Mouse (Mus musculus): ENCODE data around the gene Tbc1d9. TPM values are rescaled to one million over a fixed set of nuclear protein-coding genes. Genes with fewer than 3 reads are reported as not detected.

Gene Tbc1d9
- total and polyA plus RNA-seq, 2 experiments from 2014 or later, result 0.49 to 4.3 TPM

DNA sequence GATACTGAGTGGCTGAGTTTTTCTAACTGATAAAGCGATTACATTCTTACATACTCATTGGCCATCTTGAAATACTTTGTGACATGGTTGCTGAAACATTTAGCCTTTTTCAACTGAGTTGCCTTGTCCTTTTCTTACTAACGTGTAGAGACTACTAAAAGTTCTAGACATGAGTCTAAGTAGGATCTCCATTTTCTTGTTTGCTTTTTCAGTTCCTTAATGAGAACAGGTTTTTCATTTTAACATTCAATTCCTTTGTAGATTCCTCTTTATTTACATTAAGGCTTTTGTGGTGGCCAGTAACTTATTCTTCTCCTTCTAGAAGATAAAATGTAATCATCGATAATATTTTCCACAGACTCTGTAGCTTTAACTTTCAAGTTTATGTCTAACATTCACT is 4.0 kb downstream of the Tbc1d9 start:
- Histone ChIP-seq H3K27me3 (ENCODE audit: control insufficient read depth, insufficient read depth, low read length) (peaks cover 20% of the 10 kb centered on the region), H3K9me3 (replicated peaks; ENCODE audit: control insufficient read depth, low read length) (no peaks in the 10 kb centered on the region)
- 78% methylated on average over 3 of the region's 3 CpGs for WGBS

DNA sequence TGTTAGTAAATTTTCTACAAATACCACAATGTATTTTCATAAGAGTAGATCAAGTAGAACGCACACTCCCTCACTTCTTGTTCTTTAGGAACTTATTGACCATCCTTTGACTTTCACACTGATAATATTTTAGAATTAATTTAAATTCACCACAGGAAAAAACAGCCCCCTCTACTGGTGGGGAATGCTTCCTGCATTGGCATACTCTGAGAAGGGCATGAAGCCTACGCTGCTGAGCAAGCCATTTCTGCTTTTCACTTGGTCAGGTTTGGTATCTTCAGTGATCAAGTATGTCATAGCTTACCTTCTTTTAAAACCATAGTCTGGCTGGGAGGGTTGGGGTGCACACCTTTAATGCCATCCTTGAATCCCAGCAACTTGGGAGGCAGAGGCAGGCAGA is 4.6 kb downstream of the Tbc1d9 start:
- Histone ChIP-seq H3K4me1 (ENCODE audit: control insufficient read depth, insufficient read depth) (no peaks in the 10 kb centered on the region; the same call in 1 of the 2 replicates), H3K27ac (ENCODE audit: low read depth) (no peak overlapping the region), H3K9ac (replicated peaks; ENCODE audit: low read depth, low read length) (no peak overlapping the region), H3K36me3 (replicated peaks; ENCODE audit: control insufficient read depth, insufficient read depth, low read length) (no peaks in the 10 kb centered on the region), H3K4me3 (ENCODE audit: low read depth, low read length) (no peak overlapping the region), H3K9me3 (replicated peaks; ENCODE audit: control insufficient read depth, low read length) (no peaks in the 10 kb centered on the region), H3K27me3 (ENCODE audit: control insufficient read depth, insufficient read depth, low read length) (peaks cover 14% of the 10 kb centered on the region; the same call in 1 of the 2 replicates), H3K4me2 (ENCODE audit: low read depth, low read length) (no peak overlapping the region)
- 84% methylated on average over 2 of the region's 2 CpGs for WGBS
- no peak for DNase-seq (ENCODE audit: low spot score)
- no peak for ATAC-seq (ENCODE audit: insufficient read depth, low read depth)
- TF ChIP-seq EP300 (IDR thresholded peaks at IDR 0.05; ENCODE audit: low read depth) (no peak), CTCF (IDR thresholded peaks at IDR 0.05; ENCODE audit: low read depth) (peak; percentile 14; the same call in 1 of the 2 replicates)

More for the DNA sequence above, 4.0 kb downstream of the Tbc1d9 start:
- Histone ChIP-seq H3K9ac (replicated peaks; ENCODE audit: low read depth, low read length) (no peak overlapping the region), H3K4me3 (ENCODE audit: low read depth, low read length) (no peak overlapping the region), H3K4me1 (ENCODE audit: control insufficient read depth, insufficient read depth) (no peaks in the 10 kb centered on the region; the same call in 1 of the 2 replicates), H3K36me3 (replicated peaks; ENCODE audit: control insufficient read depth, insufficient read depth, low read length) (no peaks in the 10 kb centered on the region), H3K4me2 (ENCODE audit: low read depth, low read length) (no peak overlapping the region), H3K27ac (ENCODE audit: low read depth) (no peak overlapping the region)
- ATAC-seq (ENCODE audit: insufficient read depth, low read depth), result no peak
- no peak for DNase-seq (ENCODE audit: low spot score)
- TF ChIP-seq EP300 (IDR thresholded peaks at IDR 0.05; ENCODE audit: low read depth), result no peak
- TF ChIP-seq CTCF (IDR thresholded peaks at IDR 0.05; ENCODE audit: low read depth), result no peak

DNA sequence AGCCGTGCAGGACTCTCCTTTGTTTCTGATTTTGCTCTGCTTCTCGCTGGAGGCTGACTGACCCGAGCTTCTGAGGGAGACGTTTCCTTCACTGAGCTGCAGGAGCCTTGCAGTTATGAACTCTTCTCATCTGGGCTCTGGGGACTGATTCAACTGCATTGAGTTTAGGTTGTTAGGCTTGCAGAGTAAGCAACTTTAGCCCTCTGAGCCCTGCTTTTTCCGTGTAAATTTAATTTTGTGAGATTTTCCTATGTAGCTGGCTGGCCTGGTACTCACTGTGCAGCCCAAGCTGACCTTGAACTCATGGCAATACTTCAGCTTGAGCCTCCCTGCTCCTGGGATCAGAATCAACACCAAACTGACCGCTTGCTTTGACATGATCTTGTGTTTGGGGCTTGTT is 5.7 kb downstream of the Tbc1d9 start:
- H3K4me1 ChIP-seq (ENCODE audit: control insufficient read depth, insufficient read depth), result no peaks in the 10 kb centered on the region; the same call in 1 of the 2 replicates
- H3K4me3 ChIP-seq (ENCODE audit: low read depth, low read length), result no peak overlapping the region
- no peak overlapping the region for H3K4me2 ChIP-seq (ENCODE audit: low read depth, low read length)
- peaks cover 15% of the 10 kb centered on the region; the same call in 1 of the 2 replicates for H3K27me3 ChIP-seq (ENCODE audit: control insufficient read depth, insufficient read depth, low read length)
- DNase-seq (ENCODE audit: low spot score) (no peak), ATAC-seq (ENCODE audit: insufficient read depth, low read depth) (no peak)
- WGBS, result 44% methylated on average over 6 of the region's 6 CpGs
- H3K9me3 ChIP-seq (replicated peaks; ENCODE audit: control insufficient read depth, low read length), result no peaks in the 10 kb centered on the region
- no peak for TF ChIP-seq CTCF (IDR thresholded peaks at IDR 0.05; ENCODE audit: low read depth)
- no peak for TF ChIP-seq EP300 (IDR thresholded peaks at IDR 0.05; ENCODE audit: low read depth)
- H3K9ac ChIP-seq (replicated peaks; ENCODE audit: low read depth, low read length), result no peak overlapping the region
- H3K27ac ChIP-seq (ENCODE audit: low read depth), result no peak overlapping the region
- H3K36me3 ChIP-seq (replicated peaks; ENCODE audit: control insufficient read depth, insufficient read depth, low read length), result no peaks in the 10 kb centered on the region

DNA sequence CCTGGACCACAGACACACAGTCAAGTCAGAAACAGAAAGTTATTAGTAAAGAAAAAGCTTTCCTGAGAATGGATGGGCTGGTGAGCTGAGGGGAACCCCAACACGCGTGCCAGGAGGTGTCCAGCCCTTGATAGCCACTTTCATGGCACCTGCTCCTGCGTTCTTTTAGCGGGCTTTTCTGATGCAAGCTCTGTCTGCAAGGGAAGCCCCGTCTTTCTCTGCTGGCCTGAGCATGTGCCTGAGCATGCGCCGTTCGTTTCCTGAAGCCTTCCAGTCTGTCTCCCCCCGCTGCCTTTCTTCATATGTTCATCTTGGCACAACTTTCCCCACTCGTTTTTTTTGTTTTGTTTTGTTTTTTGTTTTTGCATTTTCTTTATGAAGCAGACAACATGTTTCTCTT is 10.5 kb downstream of the Tbc1d9 start:
- H3K4me1 ChIP-seq (ENCODE audit: control insufficient read depth, insufficient read depth), result no peaks in the 10 kb centered on the region; the same call in 1 of the 2 replicates
- DNase-seq (ENCODE audit: low spot score) (no peak), ATAC-seq (ENCODE audit: insufficient read depth, low read depth) (no peak)
- H3K4me2 ChIP-seq (ENCODE audit: low read depth, low read length), result no peak overlapping the region
- no peak overlapping the region for H3K4me3 ChIP-seq (ENCODE audit: low read depth, low read length)
- TF ChIP-seq CTCF (IDR thresholded peaks at IDR 0.05; ENCODE audit: low read depth) (no peak), EP300 (IDR thresholded peaks at IDR 0.05; ENCODE audit: low read depth) (no peak)
- H3K27ac ChIP-seq (ENCODE audit: low read depth), result no peak overlapping the region
- WGBS, result 72% methylated on average over 10 of the region's 10 CpGs
- no peak overlapping the region for H3K9ac ChIP-seq (replicated peaks; ENCODE audit: low read depth, low read length)
- 0 out of 2 replicates have a peak, but pooled peaks cover 3% of the 10 kb centered on the region for H3K27me3 ChIP-seq (ENCODE audit: control insufficient read depth, insufficient read depth, low read length)
- H3K9me3 ChIP-seq (replicated peaks; ENCODE audit: control insufficient read depth, low read length), result no peaks in the 10 kb centered on the region
- no peaks in the 10 kb centered on the region for H3K36me3 ChIP-seq (replicated peaks; ENCODE audit: control insufficient read depth, insufficient read depth, low read length)

DNA sequence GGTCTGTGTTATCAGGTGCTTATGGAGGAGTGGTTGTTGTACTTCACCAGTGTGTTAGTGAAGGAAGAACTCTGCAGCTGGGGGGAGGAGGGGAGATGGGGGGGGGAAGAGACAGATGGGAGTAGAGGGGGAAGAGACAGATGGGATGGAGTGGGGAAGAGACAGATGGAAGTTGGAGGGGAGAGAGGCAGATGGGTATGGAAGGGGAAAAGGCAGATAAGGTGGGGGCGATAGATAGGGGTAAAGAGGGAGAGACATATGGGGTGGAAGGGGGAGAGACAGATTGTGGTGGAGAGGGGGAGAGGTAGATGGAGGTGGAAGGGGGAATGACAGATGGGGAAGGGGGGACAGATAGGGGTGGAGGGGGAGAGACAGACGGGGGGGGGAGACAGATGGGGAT is 11.6 kb downstream of the Tbc1d9 start:
- H3K4me1 ChIP-seq (ENCODE audit: control insufficient read depth, insufficient read depth), result no peaks in the 10 kb centered on the region; the same call in 1 of the 2 replicates
- no peak overlapping the region for H3K4me2 ChIP-seq (ENCODE audit: low read depth, low read length)
- H3K36me3 ChIP-seq (replicated peaks; ENCODE audit: control insufficient read depth, insufficient read depth, low read length), result no peaks in the 10 kb centered on the region
- DNase-seq (ENCODE audit: low spot score), result no peak
- H3K27me3 ChIP-seq (ENCODE audit: control insufficient read depth, insufficient read depth, low read length), result 0 out of 2 replicates have a peak, but pooled peaks cover 3% of the 10 kb centered on the region
- H3K9me3 ChIP-seq (replicated peaks; ENCODE audit: control insufficient read depth, low read length), result no peaks in the 10 kb centered on the region
- WGBS, result 42% methylated on average over 2 of the region's 2 CpGs
- H3K4me3 ChIP-seq (ENCODE audit: low read depth, low read length), result no peak overlapping the region
- no peak for ATAC-seq (ENCODE audit: insufficient read depth, low read depth)
- TF ChIP-seq CTCF (IDR thresholded peaks at IDR 0.05; ENCODE audit: low read depth) (no peak), EP300 (IDR thresholded peaks at IDR 0.05; ENCODE audit: low read depth) (no peak)
- no peak overlapping the region for H3K27ac ChIP-seq (ENCODE audit: low read depth)
- H3K9ac ChIP-seq (replicated peaks; ENCODE audit: low read depth, low read length), result no peak overlapping the region

Measured in heart, postnatal 0 days (tissue).